Mouse (Mus musculus) forebrain, embryonic 14.5 days (tissue): ENCODE data around the gene Tuba1a. TPM values are rescaled to one million over a fixed set of nuclear protein-coding genes. Genes with fewer than 3 reads are reported as not detected.
A peak's percentile ranks its signal among the peaks of the same experiment; 100 is the strongest.
"Not testable (repeated sequence)": the region's sequence is repeated elsewhere in the genome, so short reads cannot be mapped to it uniquely, and the experiment has no call there.

Experiments
- ATAC-seq: fragments of 200-750 bp; cut with Nextera tagmentation; 2 replicates; pipeline ENCODE4 v1.8.0; 2017; ENCODE audit warnings: mild to moderate bottlenecking, moderate library complexity
- DNase-seq: peaks from one replicate; pipeline ENCODE4 v3.0.0-alpha.2; 2015; ENCODE audit warnings: low spot score
- H3K27ac ChIP-seq: fragments of 300-500 bp; sonication (generic); 2 replicates; pipeline ENCODE4 v1.5.1; 2014; ENCODE audit warnings: low read depth, mild to moderate bottlenecking, control low read depth, low read length, moderate library complexity
- H3K27me3 ChIP-seq: fragments of 300-500 bp; sonication (generic); replicated peaks from 2 replicates; pipeline ENCODE4 v1.6.1; 2014; ENCODE audit warnings: low read length, control low read depth, mixed read lengths; ENCODE audit not compliant: control insufficient read depth, insufficient read depth
- H3K36me3 ChIP-seq: fragments of 300-500 bp; sonication (generic); 2 replicates; pipeline ENCODE4 v1.6.1; 2014; ENCODE audit warnings: low read length, control low read depth; ENCODE audit not compliant: control insufficient read depth, insufficient read depth
- H3K4me1 ChIP-seq: fragments of 300-500 bp; sonication (generic); 2 replicates; pipeline ENCODE4 v1.6.1; 2014; ENCODE audit warnings: antibody characterized with exemption, low read length, control low read depth; ENCODE audit not compliant: control insufficient read depth, insufficient read depth
- H3K4me2 ChIP-seq: fragments of 300-500 bp; sonication (generic); 2 replicates; pipeline ENCODE4 v1.6.1; 2014; ENCODE audit warnings: mild to moderate bottlenecking, control low read depth, low read length
- H3K4me3 ChIP-seq: fragments of 300-500 bp; sonication (generic); 2 replicates; pipeline ENCODE4 v1.5.1; 2014; ENCODE audit warnings: low read depth, low read length, control low read depth
- H3K9ac ChIP-seq: fragments of 300-500 bp; sonication (generic); 2 replicates; pipeline ENCODE4 v1.6.1; 2014; ENCODE audit warnings: mild to moderate bottlenecking, low read length, control low read depth, moderate library complexity
- H3K9me3 ChIP-seq: fragments of 300-500 bp; sonication (generic); replicated peaks from 2 replicates; pipeline ENCODE4 v1.6.1; 2016; ENCODE audit warnings: low read length, control low read depth, mixed read lengths; ENCODE audit not compliant: control insufficient read depth
- WGBS: fragments of 180-500 bp; shearing (Covaris S2); extraction: QIAGEN DNeasy Blood & Tissue Kit; methylation state at CpG from one replicate; pipeline ENCODE4 v1.1.7; 2014; 5-methylcytosine and 5-hydroxymethylcytosine counted together
- polyA plus RNA-seq: library from polyadenylated mRNA; unstranded; fragments of >200 nt; fragmentation: Nextera tagmentation; extraction: Ambion mirVana; gene quantifications from 2 replicates; pipeline ENCODE4 v1.2.1, GENCODE M21; 2014

The Tuba1a gene
- polyA plus RNA-seq, 1 experiment from 2014 or later: 18,289 TPM

GRCm38 (mm10) chr15:98977759-98978408 lies 24.4 kb upstream of the Tuba1a start:
- WGBS: 30% methylated on average over 14 of the region's 14 CpGs
- no peaks in the 10 kb centered on the region for H3K9me3 ChIP-seq
- peak overlapping the region; percentile 46 for H3K9ac ChIP-seq
- peak overlapping the region; percentile 43 for H3K4me2 ChIP-seq
- ATAC-seq (peak; percentile 74), DNase-seq (peak; percentile 89)
- peak overlapping the region; percentile 90 for H3K27ac ChIP-seq
- no peaks in the 10 kb centered on the region for H3K36me3 ChIP-seq
- peak overlapping the region; percentile 11; the same call in 1 of the 2 replicates for H3K4me3 ChIP-seq
- peaks cover 26% of the 10 kb centered on the region for H3K4me1 ChIP-seq
- no peaks in the 10 kb centered on the region for H3K27me3 ChIP-seq

GRCm38 (mm10) chr15:98976763-98977758 lies 23.6 kb upstream of the Tuba1a start:
- Histone ChIP-seq H3K9ac (peak overlapping the region; percentile 46; the same call in 1 of the 2 replicates), H3K4me1 (peaks cover 23% of the 10 kb centered on the region)
- DNase-seq: no peak

GRCm38 (mm10) chr15:98973015-98973614 lies 19.6 kb upstream of the Tuba1a start:
- Histone ChIP-seq H3K27ac (peak overlapping the region; percentile 46), H3K4me2 (no peak overlapping the region), H3K9ac (no peak overlapping the region), H3K4me3 (no peak overlapping the region), H3K9me3 (no peaks in the 10 kb centered on the region), H3K4me1 (peaks cover 52% of the 10 kb centered on the region), H3K36me3 (no peaks in the 10 kb centered on the region), H3K27me3 (no peaks in the 10 kb centered on the region)
- ATAC-seq (no peak), DNase-seq (no peak)
- WGBS: 88% methylated on average over 9 of the region's 9 CpGs

More at GRCm38 (mm10) chr15:98976763-98977758, 23.6 kb upstream of the Tuba1a start:
- WGBS: 57% methylated on average over 21 of the region's 21 CpGs
- H3K36me3 ChIP-seq: no peaks in the 10 kb centered on the region
- H3K27ac ChIP-seq: peak overlapping the region; percentile 90
- H3K4me3 ChIP-seq: peak overlapping the region; percentile 11; the same call in 1 of the 2 replicates
- ATAC-seq: peak; percentile 35; the same call in 1 of the 2 replicates
- no peaks in the 10 kb centered on the region for H3K27me3 ChIP-seq
- H3K9me3 ChIP-seq: no peaks in the 10 kb centered on the region
- H3K4me2 ChIP-seq: peak overlapping the region; percentile 43

- H3K27ac ChIP-seq: peak overlapping the region; percentile 97
- H3K9me3 ChIP-seq, DNase-seq, H3K27me3 ChIP-seq, H3K36me3 ChIP-seq: not testable (repeated sequence)
- H3K4me1 ChIP-seq: peaks cover 40% of the 10 kb centered on the region
- H3K4me2 ChIP-seq: peak overlapping the region; percentile 49
- peak overlapping the region; percentile 56 for H3K9ac ChIP-seq
- H3K4me3 ChIP-seq: peak overlapping the region; percentile 14
- peak; percentile 27 for ATAC-seq
- 63% methylated on average over 15 of the region's 15 CpGs for WGBS
Observed at GRCm38 (mm10) chr15:98971576-98972320, 18.2 kb upstream of the Tuba1a start.

GRCm38 (mm10) chr15:98971111-98971510 lies 17.6 kb upstream of the Tuba1a start:
- Histone ChIP-seq H3K4me3 (peak overlapping the region; percentile 14), H3K9me3 (no peaks in the 10 kb centered on the region), H3K4me1 (peaks cover 38% of the 10 kb centered on the region), H3K4me2 (peak overlapping the region; percentile 49), H3K27me3 (no peaks in the 10 kb centered on the region), H3K36me3 (no peaks in the 10 kb centered on the region), H3K27ac (peak overlapping the region; percentile 97), H3K9ac (peak overlapping the region; percentile 56)
- DNase-seq: peak; percentile 95
- peak; percentile 60 for ATAC-seq
- 4% methylated on average over 4 of the region's 4 CpGs for WGBS

GRCm38 (mm10) chr15:98969372-98970101 lies 16.0 kb upstream of the Tuba1a start:
- H3K4me3 ChIP-seq: 0 out of 2 replicates have a peak overlapping the region, but pooled peaks have one; percentile 1
- peak overlapping the region; percentile 37 for H3K4me2 ChIP-seq
- WGBS: 2% methylated on average over 16 of the region's 16 CpGs
- H3K9ac ChIP-seq: peak overlapping the region; percentile 56
- H3K9me3 ChIP-seq: no peaks in the 10 kb centered on the region
- no peaks in the 10 kb centered on the region for H3K27me3 ChIP-seq
- peaks cover 38% of the 10 kb centered on the region for H3K4me1 ChIP-seq
- ATAC-seq (peak; percentile 40; the same call in 1 of the 2 replicates), DNase-seq (peak; percentile 59)
- H3K36me3 ChIP-seq: no peaks in the 10 kb centered on the region
- H3K27ac ChIP-seq: peak overlapping the region; percentile 97

GRCm38 (mm10) chr15:98968701-98969371 lies 15.3 kb upstream of the Tuba1a start:
- Histone ChIP-seq H3K4me2 (peak overlapping the region; percentile 37), H3K9ac (peak overlapping the region; percentile 56), H3K27ac (peak overlapping the region; percentile 97), H3K27me3 (no peaks in the 10 kb centered on the region), H3K4me3 (0 out of 2 replicates have a peak overlapping the region, but pooled peaks have one; percentile 1), H3K9me3 (no peaks in the 10 kb centered on the region; the same call in 1 of the 2 replicates), H3K36me3 (no peaks in the 10 kb centered on the region), H3K4me1 (peaks cover 38% of the 10 kb centered on the region)
- DNase-seq (peak; percentile 97), ATAC-seq (peak; percentile 87)
- WGBS: 1% methylated on average over 12 of the region's 12 CpGs
